In genomic region chr5:74050903-74051302, GRCm38 (mm10) we compare ENCODE assay signal across 12 mouse cellular contexts. TPM values are rescaled to one million over a fixed set of nuclear protein-coding genes. Genes with fewer than 3 reads are reported as not detected.
DNase-seq lines count a peak whose midpoint lies in the region; ATAC-seq and TF ChIP-seq lines count a peak whose summit lies in the region.
"Had no signal": no experiment of that assay in that cellular context is flagged by ENCODE, and none has a peak within 500 bp of the region (broad histone marks: within the 10 kb centered on the region; RNA-seq: fewer than 3 reads in every experiment).

No protein-coding gene starts in this region.

- ATAC-seq in heart, embryonic 12.5 days (ENCODE audit: insufficient number of reproducible peaks, low FRiP score), result peak; percentile 56
- peak; percentile 19; the same call in 1 of the 2 replicates for ATAC-seq in intestine, postnatal 0 days
- ATAC-seq: forebrain, embryonic 14.5 days had no signal

- no peak overlapping the region for H3K4me2 ChIP-seq in heart, embryonic 12.5 days
- H3K4me2 ChIP-seq in intestine, postnatal 0 days (replicated peaks; ENCODE audit: low read depth), result no peak overlapping the region

- 83% methylated on average over 2 of the region's 2 CpGs for WGBS in heart, embryonic 12.5 days
- 92% methylated on average over 2 of the region's 2 CpGs for WGBS in heart, adult 2 months
- WGBS in intestine, postnatal 0 days, result 89% methylated on average over 2 of the region's 2 CpGs
- WGBS in kidney, adult 2 months, result 100% methylated on average over 2 of the region's 2 CpGs

- peaks cover 5% of the 10 kb centered on the region for H3K79me2 ChIP-seq in heart, adult 2 months (replicated peaks; ENCODE audit: control insufficient read depth, insufficient read depth, low read length)

- TF ChIP-seq CTCF in heart, adult 2 months (IDR thresholded peaks at IDR 0.05), result no peak
- TF ChIP-seq CTCF in intestine, postnatal 0 days (IDR thresholded peaks at IDR 0.05; ENCODE audit: low read depth), result no peak
- TF ChIP-seq CTCF in kidney, adult 2 months (conservative IDR thresholded peaks at IDR 0.05; ENCODE audit: insufficient read depth, insufficient read length, low read depth, low read length), result no peak

- peaks cover 10% of the 10 kb centered on the region for H3K36me3 ChIP-seq in heart, embryonic 12.5 days
- no peaks in the 10 kb centered on the region; the same call in 1 of the 2 replicates for H3K36me3 ChIP-seq in heart, adult 2 months (ENCODE audit: control insufficient read depth, insufficient read depth, low read length)
- no peaks in the 10 kb centered on the region for H3K36me3 ChIP-seq in intestine, postnatal 0 days (ENCODE audit: control insufficient read depth, insufficient read depth)
- H3K36me3 ChIP-seq in kidney, adult 2 months (ENCODE audit: control insufficient read depth, insufficient read depth, low read length), result no peaks in the 10 kb centered on the region

- no peak for TF ChIP-seq EP300 in heart, adult 2 months (IDR thresholded peaks at IDR 0.05; ENCODE audit: insufficient read depth, low read depth, low read length)

- H3K4me3 ChIP-seq in heart, embryonic 12.5 days, result no peak overlapping the region
- H3K4me3 ChIP-seq in heart, adult 2 months, result no peak overlapping the region
- H3K4me3 ChIP-seq in intestine, postnatal 0 days (ENCODE audit: low read depth, low read length), result no peak overlapping the region
- H3K4me3 ChIP-seq in kidney, adult 2 months (ENCODE audit: insufficient read depth, low read depth, low read length), result no peak overlapping the region
- H3K4me3 ChIP-seq: limb, embryonic 10.5 days had no signal

- H3K27me3 ChIP-seq in heart, embryonic 12.5 days (replicated peaks), result no peaks in the 10 kb centered on the region
- H3K27me3 ChIP-seq in heart, adult 2 months (ENCODE audit: control insufficient read depth, insufficient read depth, low read length), result no peaks in the 10 kb centered on the region
- H3K27me3 ChIP-seq in intestine, postnatal 0 days (replicated peaks; ENCODE audit: control insufficient read depth, insufficient read depth, low read length), result no peaks in the 10 kb centered on the region
- H3K27me3 ChIP-seq in kidney, adult 2 months (replicated peaks; ENCODE audit: control insufficient read depth, insufficient read depth, low read length), result no peaks in the 10 kb centered on the region

- intact Hi-C loops in heart, adult 2 months (cut with DNase I), result no loop called here

- H3K9ac ChIP-seq in heart, embryonic 12.5 days, result no peak overlapping the region
- H3K9ac ChIP-seq in heart, adult 2 months (ENCODE audit: low read depth, low read length), result no peak overlapping the region
- H3K9ac ChIP-seq in intestine, postnatal 0 days (ENCODE audit: low read depth, low read length), result no peak overlapping the region

- DNase-seq in heart, adult 2 months, result no peak
- peak; percentile 70 for DNase-seq in testis, postnatal 10 days (ENCODE audit: low spot score)
- DNase-seq in testis, postnatal 14 days (ENCODE audit: low spot score), result no peak
- DNase-seq in embryo, embryonic 11 days, result no peak
- DNase-seq in kidney, adult 2 months, result no peak
- DNase-seq in gastrocnemius, adult 18-20 months (ENCODE audit: low spot score), result no peak
- DNase-seq: kidney, postnatal 14 days; midbrain, embryonic 14.5 days had no signal

- H3K27ac ChIP-seq in heart, embryonic 12.5 days (ENCODE audit: poor library complexity, severe bottlenecking), result no peak overlapping the region
- no peak overlapping the region for H3K27ac ChIP-seq in heart, adult 2 months
- H3K27ac ChIP-seq in intestine, postnatal 0 days (ENCODE audit: low read depth, low read length), result no peak overlapping the region
- no peak overlapping the region for H3K27ac ChIP-seq in kidney, adult 2 months (ENCODE audit: insufficient read depth, low read depth, low read length)
- H3K27ac ChIP-seq: limb, embryonic 10.5 days had no signal

- TF ChIP-seq POLR2A in heart, adult 2 months (IDR thresholded peaks at IDR 0.05; ENCODE audit: insufficient read depth, low read depth, low read length), result no peak
- no peak for TF ChIP-seq POLR2A in kidney, adult 2 months (IDR thresholded peaks at IDR 0.05; ENCODE audit: low read depth, low read length)

- H3K9me3 ChIP-seq in heart, embryonic 12.5 days (replicated peaks), result no peaks in the 10 kb centered on the region
- H3K9me3 ChIP-seq in intestine, postnatal 0 days (ENCODE audit: control insufficient read depth), result no peaks in the 10 kb centered on the region
- H3K9me3 ChIP-seq: limb, embryonic 10.5 days had no signal

- peaks cover 36% of the 10 kb centered on the region for H3K4me1 ChIP-seq in heart, embryonic 12.5 days (replicated peaks)
- H3K4me1 ChIP-seq in heart, adult 2 months (ENCODE audit: control insufficient read depth, insufficient read depth, low read length), result peaks cover 9% of the 10 kb centered on the region
- no peaks in the 10 kb centered on the region for H3K4me1 ChIP-seq in intestine, postnatal 0 days (replicated peaks; ENCODE audit: control insufficient read depth, insufficient read depth, low read length)
- H3K4me1 ChIP-seq in kidney, adult 2 months (ENCODE audit: control insufficient read depth, insufficient read depth, low read length), result peaks cover 16% of the 10 kb centered on the region

RNA-seq across cellular contexts. Expression of gene Usp46, which starts 17.3 kb away (rescaled TPM):
- 41.4 and 44.7 TPM in 2 replicates for polyA plus RNA-seq in heart, embryonic 12.5 days (2016; fragmentation: Nextera tagmentation; extraction: Ambion mirVana)
- 10 to 100 TPM; 35.8 to 37.1 TPM for total RNA-seq in heart, adult 2 months (2021)
- polyA plus RNA-seq in heart, adult 2 months (2012; rRNA removed), result 6.4 and 15.8 TPM in 2 replicates
- polyA plus RNA-seq in intestine, postnatal 0 days (2015; fragmentation: Nextera tagmentation; extraction: Ambion mirVana), result 6.3 and 6.6 TPM in 2 replicates
- polyA plus RNA-seq in kidney, adult 2 months (2012; rRNA removed), result 6.9 and 9.1 TPM in 2 replicates
- total RNA-seq in gastrocnemius, adult 18-20 months (2021), result 10 to 100 TPM; 10.4 to 16.0 TPM
